Mouse (Mus musculus) kidney, embryonic 15.5 days (tissue): ENCODE data around the gene Grb10. TPM values are rescaled to one million over a fixed set of nuclear protein-coding genes. Genes with fewer than 3 reads are reported as not detected.
A peak's percentile ranks its signal among the peaks of the same experiment; 100 is the strongest.

Source experiments
- ATAC-seq: fragments of 200-750 bp; cut with Nextera tagmentation; replicated peaks from 2 replicates; pipeline ENCODE4 v1.8.0; 2017; ENCODE audit warnings: moderate TSS enrichment; ENCODE audit not compliant: low FRiP score
- H3K27ac ChIP-seq: fragments of 300-500 bp; sonication (generic); 2 replicates; pipeline ENCODE4 v1.5.1; 2015; ENCODE audit warnings: mild to moderate bottlenecking, inconsistent platforms
- H3K27me3 ChIP-seq: fragments of 300-500 bp; sonication (generic); 2 replicates; pipeline ENCODE4 v1.6.1; 2015; ENCODE audit warnings: inconsistent platforms
- H3K36me3 ChIP-seq: fragments of 300-500 bp; sonication (generic); 2 replicates; pipeline ENCODE4 v1.6.1; 2015; ENCODE audit warnings: inconsistent platforms
- H3K4me1 ChIP-seq: fragments of 300-500 bp; sonication (generic); 2 replicates; pipeline ENCODE4 v1.6.1; 2015; ENCODE audit warnings: inconsistent platforms
- H3K4me2 ChIP-seq: fragments of 300-500 bp; sonication (generic); 2 replicates; pipeline ENCODE4 v1.6.1; 2015; ENCODE audit warnings: moderate library complexity, mild to moderate bottlenecking, inconsistent platforms
- H3K4me3 ChIP-seq: fragments of 300-500 bp; sonication (generic); replicated peaks from 2 replicates; pipeline ENCODE4 v1.5.1; 2015; ENCODE audit warnings: mild to moderate bottlenecking, inconsistent platforms
- H3K9ac ChIP-seq: fragments of 300-500 bp; sonication (generic); 2 replicates; pipeline ENCODE4 v1.6.1; 2015; ENCODE audit warnings: mild to moderate bottlenecking, inconsistent platforms
- H3K9me3 ChIP-seq: fragments of 300-500 bp; sonication (generic); replicated peaks from 2 replicates; pipeline ENCODE4 v1.6.1; 2016; ENCODE audit warnings: inconsistent platforms
- WGBS: fragments of 180-500 bp; shearing (Covaris S2); methylation state at CpG from one replicate; pipeline ENCODE4 v1.1.7; 2015; ENCODE audit warnings: mixed read lengths; 5-methylcytosine and 5-hydroxymethylcytosine counted together
- polyA plus RNA-seq: library from polyadenylated mRNA; unstranded; fragments of >200 nt; fragmentation: Nextera tagmentation; extraction: Ambion mirVana; gene quantifications from 2 replicates; pipeline ENCODE4 v1.2.1, GENCODE M21; 2015

Gene Grb10
- polyA plus RNA-seq, 1 experiment from 2014 or later: 413 TPM

GRCm38 (mm10) chr11:12040391-12040790 lies 1.9 kb upstream of the Grb10 start:
- whole genome bisulfite sequencing: 79% methylated on average over 4 of the region's 4 CpGs
- H3K27me3 ChIP-seq: peaks cover 86% of the 10 kb centered on the region
- ATAC-seq: no peak

DNA sequence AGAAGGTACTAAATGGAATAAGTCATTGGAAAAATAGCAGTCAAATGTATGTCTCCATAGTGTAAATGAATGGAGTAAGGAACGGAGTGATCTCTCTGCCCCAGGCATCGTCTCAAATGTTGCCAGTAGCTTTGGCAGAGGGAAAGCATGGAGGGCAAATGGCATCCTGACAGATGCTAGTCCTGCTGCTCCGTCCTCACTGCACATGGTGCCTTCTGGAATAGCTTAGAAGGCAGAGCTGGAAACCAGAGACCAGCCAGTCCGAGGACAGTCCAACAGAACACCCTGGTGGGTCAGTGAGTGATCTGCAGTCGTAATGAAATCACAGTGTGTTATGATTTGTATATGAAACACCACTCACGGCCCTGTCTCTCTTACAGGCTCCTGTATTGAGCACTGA lies 1.3 kb upstream of the Grb10 start:
- H3K4me2 ChIP-seq: no peak overlapping the region
- 65% methylated on average over 6 of the region's 6 CpGs for WGBS
- ATAC-seq: no peak
- H3K9me3 ChIP-seq: no peaks in the 10 kb centered on the region
- H3K9ac ChIP-seq: no peak overlapping the region
- H3K4me1 ChIP-seq: peaks cover 5% of the 10 kb centered on the region; the same call in 1 of the 2 replicates
- 0 out of 2 replicates have a peak overlapping the region, but pooled peaks have one; percentile 54 for H3K27ac ChIP-seq
- H3K4me3 ChIP-seq: no peak overlapping the region
- H3K36me3 ChIP-seq: no peaks in the 10 kb centered on the region
- H3K27me3 ChIP-seq: peaks cover 92% of the 10 kb centered on the region

More at GRCm38 (mm10) chr11:12040391-12040790, 1.9 kb upstream of the Grb10 start:
- no peaks in the 10 kb centered on the region for H3K9me3 ChIP-seq
- no peaks in the 10 kb centered on the region for H3K36me3 ChIP-seq
- H3K4me1 ChIP-seq: peaks cover 5% of the 10 kb centered on the region; the same call in 1 of the 2 replicates
- no peak overlapping the region for H3K4me3 ChIP-seq
- H3K9ac ChIP-seq: no peak overlapping the region
- no peak overlapping the region for H3K4me2 ChIP-seq
- H3K27ac ChIP-seq: no peak overlapping the region

DNA sequence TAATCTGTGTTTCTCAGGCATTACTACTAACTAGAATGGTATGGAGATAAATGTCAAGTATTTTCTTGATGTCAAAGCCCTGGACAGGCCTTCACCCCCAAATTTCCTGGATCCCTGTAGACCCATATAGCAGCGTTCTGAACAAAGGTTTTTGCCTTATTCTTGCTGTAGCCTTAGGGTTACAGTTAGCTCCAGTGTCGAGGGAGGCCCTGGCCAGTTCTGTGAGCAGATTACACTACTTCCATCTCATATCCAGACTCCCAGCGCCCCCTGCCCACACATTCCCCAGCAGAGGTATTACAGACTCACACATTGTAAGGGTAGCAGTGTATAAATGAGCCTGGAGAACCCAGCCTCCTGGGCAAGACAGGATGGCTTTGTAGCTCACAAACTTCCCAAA lies 615 bp upstream of the Grb10 start:
- no peak overlapping the region for H3K9ac ChIP-seq
- 18% methylated on average over 3 of the region's 3 CpGs for WGBS
- H3K27me3 ChIP-seq: peaks cover 93% of the 10 kb centered on the region
- peaks cover 5% of the 10 kb centered on the region; the same call in 1 of the 2 replicates for H3K4me1 ChIP-seq
- no peaks in the 10 kb centered on the region for H3K9me3 ChIP-seq
- H3K4me3 ChIP-seq: no peak overlapping the region
- H3K4me2 ChIP-seq: peak overlapping the region; percentile 57; the same call in 1 of the 2 replicates
- H3K27ac ChIP-seq: peak overlapping the region; percentile 54; the same call in 1 of the 2 replicates
- ATAC-seq: peak; percentile 43; the same call in 1 of the 2 replicates
- no peaks in the 10 kb centered on the region for H3K36me3 ChIP-seq

- peaks cover 9% of the 10 kb centered on the region for H3K4me1 ChIP-seq
- ATAC-seq: peak; percentile 6
- H3K4me2 ChIP-seq: peak overlapping the region; percentile 57
- WGBS: 3% methylated on average over 45 of the region's 48 CpGs
- peak overlapping the region; percentile 89 for H3K27ac ChIP-seq
- peak overlapping the region; percentile 67 for H3K4me3 ChIP-seq
- H3K36me3 ChIP-seq: no peaks in the 10 kb centered on the region
- no peaks in the 10 kb centered on the region for H3K9me3 ChIP-seq
- peaks cover 96% of the 10 kb centered on the region for H3K27me3 ChIP-seq
- peak overlapping the region; percentile 51 for H3K9ac ChIP-seq
These were observed 604 bp downstream of the Grb10 start for GRCm38 (mm10) chr11:12037689-12038469.

DNA sequence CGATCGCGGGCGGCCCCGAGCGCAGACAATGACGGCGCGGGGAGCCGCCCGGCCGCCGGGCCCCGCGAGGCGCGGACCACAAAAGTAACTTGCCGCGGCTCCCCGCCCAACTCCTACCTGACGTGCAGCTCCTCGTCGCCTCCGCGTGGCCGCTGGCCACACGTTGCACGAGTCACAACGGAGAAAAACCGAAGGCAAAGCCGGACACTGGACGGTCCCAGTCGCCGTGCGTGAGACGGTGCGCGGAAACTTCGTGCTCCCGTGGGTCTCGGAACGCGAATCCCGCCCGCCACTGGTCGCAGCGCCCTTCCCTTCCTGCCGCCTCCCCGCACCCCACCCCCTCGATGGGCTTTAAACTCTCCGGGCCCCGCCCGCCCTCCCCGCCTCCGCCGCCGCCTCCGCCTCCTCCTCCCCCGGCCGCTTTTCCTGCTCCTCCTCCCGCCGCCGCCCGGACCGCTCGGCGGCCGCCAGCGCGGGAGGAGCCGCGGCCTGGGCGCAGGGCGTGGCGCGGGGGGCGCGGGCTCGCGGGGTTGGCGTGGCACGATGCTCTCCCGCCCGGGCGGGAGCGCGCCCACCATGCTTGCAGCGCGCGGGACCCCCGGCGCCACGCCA lies 1.3 kb downstream of the Grb10 start:
- under 1% methylated on average over 67 of the region's 93 CpGs for WGBS
- Histone ChIP-seq H3K27me3 (peaks cover 95% of the 10 kb centered on the region), H3K4me3 (peak overlapping the region; percentile 67), H3K36me3 (no peaks in the 10 kb centered on the region), H3K9me3 (no peaks in the 10 kb centered on the region), H3K27ac (peak overlapping the region; percentile 89), H3K4me2 (peak overlapping the region; percentile 57), H3K9ac (peak overlapping the region; percentile 87), H3K4me1 (peaks cover 12% of the 10 kb centered on the region)
- ATAC-seq: peak; percentile 80

DNA sequence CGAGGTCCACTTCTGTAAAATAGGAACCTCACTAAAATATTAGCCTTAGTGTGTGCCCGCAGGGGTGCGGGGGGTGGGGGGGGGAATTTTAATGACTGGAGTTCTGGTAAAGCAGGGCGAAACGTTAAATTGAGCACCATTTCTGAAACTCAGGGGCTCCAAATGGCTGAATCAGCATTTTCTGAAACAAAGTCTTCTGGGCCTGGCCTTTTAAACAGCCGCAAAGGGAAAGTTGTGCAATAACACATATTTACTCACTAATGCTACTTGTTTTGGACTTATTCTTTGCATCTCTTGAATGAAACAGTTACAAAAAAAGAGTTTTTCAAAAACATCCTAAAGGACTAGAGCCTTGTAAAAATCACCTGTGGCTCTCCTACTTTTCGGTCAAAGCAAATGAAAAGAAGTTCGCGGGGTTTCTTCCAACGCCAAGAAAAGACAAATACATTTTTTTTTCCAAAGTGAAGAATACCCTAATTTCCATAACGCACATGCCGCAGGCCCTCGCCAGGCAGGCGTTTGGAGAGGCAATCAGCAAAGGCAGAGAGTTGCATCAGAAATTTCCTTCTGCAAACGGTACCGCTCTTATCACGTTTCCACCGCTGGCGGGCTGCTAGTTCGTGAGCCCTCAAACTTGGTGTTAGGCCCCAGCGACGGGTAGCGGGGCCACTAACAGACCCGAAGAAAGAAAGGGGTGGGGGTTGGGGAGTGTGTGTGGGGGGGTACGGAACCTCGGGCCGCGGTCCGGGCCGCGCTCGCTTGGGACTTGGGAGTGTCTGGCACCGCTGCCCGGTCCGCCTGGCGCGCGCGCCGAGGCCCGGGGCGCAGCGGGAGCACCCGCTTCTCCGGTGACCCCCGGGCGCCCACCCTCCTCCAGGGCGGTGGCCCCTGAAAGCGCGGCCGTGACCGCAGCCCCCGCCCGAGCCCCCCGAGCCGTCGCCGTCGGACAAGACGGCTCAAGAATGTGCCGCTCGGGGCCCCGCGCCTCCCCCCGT lies 2.3 kb downstream of the Grb10 start:
- peaks cover 93% of the 10 kb centered on the region for H3K27me3 ChIP-seq
- 2% methylated on average over 59 of the region's 65 CpGs for WGBS
- no peaks in the 10 kb centered on the region for H3K9me3 ChIP-seq
- peak overlapping the region; percentile 87 for H3K9ac ChIP-seq
- H3K4me2 ChIP-seq: peak overlapping the region; percentile 57
- 0 out of 2 replicates have a peak, but pooled peaks cover 3% of the 10 kb centered on the region for H3K36me3 ChIP-seq
- no peak; the same call in 1 of the 2 replicates for ATAC-seq
- H3K4me1 ChIP-seq: peaks cover 16% of the 10 kb centered on the region
- H3K27ac ChIP-seq: peak overlapping the region; percentile 89
- peak overlapping the region; percentile 67 for H3K4me3 ChIP-seq

DNA sequence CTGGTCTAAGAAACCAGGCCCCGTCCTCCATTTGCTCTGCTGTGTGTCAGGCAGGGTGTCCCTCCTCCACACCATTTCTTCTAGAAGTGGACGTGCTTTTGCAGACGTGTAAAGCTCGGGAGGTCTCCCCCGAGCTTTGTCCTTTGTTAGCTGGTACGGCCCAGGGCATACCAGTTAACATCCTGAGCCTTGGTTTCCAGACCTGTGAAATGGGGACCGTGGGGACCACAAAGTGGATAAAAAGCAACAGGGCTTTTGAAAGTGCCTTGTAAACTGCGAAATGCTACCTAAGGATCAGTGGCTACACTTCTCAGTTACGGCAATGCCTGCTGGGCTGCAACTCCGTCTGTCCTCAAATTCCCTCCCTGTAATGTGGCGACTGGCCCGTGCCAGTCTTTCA lies 3.2 kb downstream of the Grb10 start:
- Histone ChIP-seq H3K9ac (peak overlapping the region; percentile 87), H3K9me3 (no peaks in the 10 kb centered on the region), H3K4me2 (peak overlapping the region; percentile 57), H3K4me1 (peaks cover 16% of the 10 kb centered on the region), H3K27ac (peak overlapping the region; percentile 89), H3K27me3 (peaks cover 92% of the 10 kb centered on the region), H3K36me3 (0 out of 2 replicates have a peak, but pooled peaks cover 3% of the 10 kb centered on the region), H3K4me3 (peak overlapping the region; percentile 67)
- 5% methylated on average over 12 of the region's 12 CpGs for WGBS
- no peak for ATAC-seq

DNA sequence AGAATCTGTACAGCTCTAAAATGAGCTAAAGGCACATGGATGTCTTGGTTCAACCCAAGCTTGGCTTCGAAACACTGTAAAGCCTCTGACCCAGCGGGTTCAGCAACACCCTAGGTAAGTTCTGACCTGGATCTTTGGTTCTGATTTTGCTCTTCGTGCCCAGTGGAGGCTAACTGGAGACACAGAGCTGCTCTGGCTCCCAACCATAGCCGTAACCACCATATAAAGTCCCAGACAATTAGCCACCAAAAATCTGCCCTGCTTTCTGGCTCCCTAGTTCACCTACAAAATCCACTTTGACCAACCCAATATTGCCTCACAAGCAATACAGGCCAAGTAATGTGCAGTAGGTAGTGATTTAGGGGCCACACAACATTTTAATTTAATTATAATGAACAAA lies 3.7 kb downstream of the Grb10 start:
- Histone ChIP-seq H3K4me3 (peak overlapping the region; percentile 67), H3K27me3 (peaks cover 92% of the 10 kb centered on the region), H3K27ac (peak overlapping the region; percentile 34), H3K4me2 (peak overlapping the region; percentile 57), H3K36me3 (peaks cover 3% of the 10 kb centered on the region; the same call in 1 of the 2 replicates), H3K4me1 (peaks cover 16% of the 10 kb centered on the region), H3K9me3 (no peaks in the 10 kb centered on the region), H3K9ac (peak overlapping the region; percentile 87)
- WGBS: 29% methylated on average over 4 of the region's 4 CpGs
- ATAC-seq: no peak

DNA sequence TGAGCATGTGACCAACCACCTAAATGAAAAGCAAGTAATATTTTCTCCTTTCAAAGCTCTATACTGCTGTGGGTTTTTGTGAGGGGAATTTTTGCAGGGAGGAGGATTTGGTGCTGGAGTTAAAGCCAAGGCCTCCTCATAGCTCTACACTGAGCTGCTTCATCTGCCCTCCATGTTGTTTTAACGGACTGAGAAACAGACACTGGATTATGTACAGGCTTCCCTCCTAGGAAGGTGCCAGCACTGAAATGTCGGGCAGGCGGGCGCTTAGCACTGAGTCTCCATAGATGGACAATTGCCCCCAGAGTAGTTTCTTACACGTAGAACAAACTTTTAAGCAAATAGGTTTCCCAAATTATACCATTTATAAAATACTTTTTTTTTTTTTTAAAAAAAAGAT lies 4.1 kb downstream of the Grb10 start:
- Histone ChIP-seq H3K4me3 (peak overlapping the region; percentile 67), H3K27ac (peak overlapping the region; percentile 34; the same call in 1 of the 2 replicates), H3K4me2 (peak overlapping the region; percentile 57), H3K36me3 (peaks cover 7% of the 10 kb centered on the region), H3K9me3 (peaks cover 1% of the 10 kb centered on the region; the same call in 1 of the 2 replicates), H3K27me3 (peaks cover 92% of the 10 kb centered on the region), H3K4me1 (peaks cover 16% of the 10 kb centered on the region), H3K9ac (peak overlapping the region; percentile 87)
- no peak for ATAC-seq
- 19% methylated on average over 5 of the region's 5 CpGs for WGBS

DNA sequence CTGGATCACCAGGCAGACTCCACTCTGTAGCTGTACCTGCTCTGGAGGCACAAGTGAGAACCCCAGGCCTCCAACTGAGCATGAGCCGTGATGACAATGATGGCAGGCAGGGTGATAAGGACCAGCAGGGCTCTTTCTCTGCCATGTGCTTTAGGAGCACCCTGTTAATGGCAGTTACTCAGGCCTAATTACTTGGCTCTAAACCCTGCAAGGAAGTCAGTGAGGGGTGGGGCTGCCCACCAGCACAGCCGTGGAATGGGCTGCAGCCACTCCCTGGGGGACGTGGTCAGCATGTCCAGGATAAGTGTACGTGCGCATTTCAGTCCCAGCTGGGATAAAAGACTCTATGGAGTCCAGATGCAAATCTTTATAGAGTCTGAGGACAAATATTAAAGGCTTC lies 5.7 kb downstream of the Grb10 start:
- peaks cover 95% of the 10 kb centered on the region for H3K27me3 ChIP-seq
- WGBS: 24% methylated on average over 5 of the region's 5 CpGs
- peaks cover 13% of the 10 kb centered on the region; the same call in 1 of the 2 replicates for H3K9me3 ChIP-seq
- ATAC-seq: no peak
- H3K4me1 ChIP-seq: peaks cover 16% of the 10 kb centered on the region
- H3K4me3 ChIP-seq: peak overlapping the region; percentile 23
- peak overlapping the region; percentile 28; the same call in 1 of the 2 replicates for H3K27ac ChIP-seq
- peak overlapping the region; percentile 57 for H3K4me2 ChIP-seq
- H3K36me3 ChIP-seq: peaks cover 23% of the 10 kb centered on the region
- H3K9ac ChIP-seq: 0 out of 2 replicates have a peak overlapping the region, but pooled peaks have one; percentile 4

GRCm38 (mm10) chr11:12026638-12027037 lies 11.8 kb downstream of the Grb10 start:
- Histone ChIP-seq H3K9ac (no peak overlapping the region), H3K36me3 (peaks cover 74% of the 10 kb centered on the region), H3K27me3 (peaks cover 95% of the 10 kb centered on the region), H3K4me2 (peak overlapping the region; percentile 57), H3K4me1 (peaks cover 8% of the 10 kb centered on the region), H3K27ac (no peak overlapping the region), H3K4me3 (peak overlapping the region; percentile 25), H3K9me3 (peaks cover 46% of the 10 kb centered on the region)
- ATAC-seq: peak; percentile 41
- WGBS: 56% methylated on average over 17 of the region's 17 CpGs
